Mouse (Mus musculus): ENCODE data around the gene Foxe1. TPM values are rescaled to one million over a fixed set of nuclear protein-coding genes. Genes with fewer than 3 reads are reported as not detected.

The Foxe1 gene
- polyA plus RNA-seq, 1 experiment from 2014 or later = not detected

GRCm38 (mm10) chr4:46388556-46388955 lies 45.1 kb downstream of the Foxe1 start:
- Histone ChIP-seq H3K27me3 (no peaks in the 10 kb centered on the region), H3K4me1 (0 out of 2 replicates have a peak, but pooled peaks cover 2% of the 10 kb centered on the region), H3K36me3 (peaks cover 21% of the 10 kb centered on the region), H3K4me2 (replicated peaks) (peak overlapping the region; percentile 69), H3K27ac (0 out of 2 replicates have a peak overlapping the region, but pooled peaks have one; percentile 89), H3K9ac (peak overlapping the region; percentile 76), H3K4me3 (peak overlapping the region; percentile 56), H3K9me3 (no peaks in the 10 kb centered on the region)
- ATAC-seq (ENCODE audit: low FRiP score, low read depth) = no peak
- 23% methylated on average over 5 of the region's 5 CpGs for WGBS

- 0 out of 2 replicates have a peak, but pooled peaks cover 2% of the 10 kb centered on the region for H3K4me1 ChIP-seq
- under 1% methylated on average over 56 of the region's 56 CpGs for WGBS
- peak within 1 kb of the TSS; percentile 56 for H3K4me3 ChIP-seq
- peak; percentile 96 for ATAC-seq (ENCODE audit: low FRiP score, low read depth)
- H3K27ac ChIP-seq = peak within 1 kb of the TSS; percentile 89
- no peaks in the 10 kb centered on the region for H3K9me3 ChIP-seq
- H3K4me2 ChIP-seq (replicated peaks) = peak within 1 kb of the TSS; percentile 69
- H3K36me3 ChIP-seq = peaks cover 17% of the 10 kb centered on the region; the same call in 1 of the 2 replicates
- no peaks in the 10 kb centered on the region for H3K27me3 ChIP-seq
- H3K9ac ChIP-seq = peak within 1 kb of the TSS; percentile 76
Measured at GRCm38 (mm10) chr4:46389013-46389611, 45.7 kb downstream of the Foxe1 start, which contains the start of gene Trmo. TSS of gene Trmo (minus strand) at chr4:46389437.

- peak overlapping the region; percentile 69 for H3K4me2 ChIP-seq (replicated peaks)
- peak overlapping the region; percentile 56 for H3K4me3 ChIP-seq
- no peaks in the 10 kb centered on the region for H3K27me3 ChIP-seq
- ATAC-seq (ENCODE audit: low FRiP score, low read depth) = no peak
- H3K9ac ChIP-seq = peak overlapping the region; percentile 76
- 2% methylated on average over 24 of the region's 24 CpGs for WGBS
- H3K27ac ChIP-seq = peak overlapping the region; percentile 89
- peaks cover 11% of the 10 kb centered on the region; the same call in 1 of the 2 replicates for H3K36me3 ChIP-seq
- H3K4me1 ChIP-seq = 0 out of 2 replicates have a peak, but pooled peaks cover 2% of the 10 kb centered on the region
- H3K9me3 ChIP-seq = no peaks in the 10 kb centered on the region
Measured at GRCm38 (mm10) chr4:46389612-46390341, 46.4 kb downstream of the Foxe1 start.

GRCm38 (mm10) chr4:46390390-46390970 lies 47.1 kb downstream of the Foxe1 start:
- H3K9me3 ChIP-seq = no peaks in the 10 kb centered on the region
- H3K27ac ChIP-seq = peak overlapping the region; percentile 89; the same call in 1 of the 2 replicates
- H3K27me3 ChIP-seq = no peaks in the 10 kb centered on the region
- H3K4me2 ChIP-seq (replicated peaks) = peak overlapping the region; percentile 69
- H3K9ac ChIP-seq = peak overlapping the region; percentile 76
- WGBS = 22% methylated on average over 9 of the region's 9 CpGs
- 0 out of 2 replicates have a peak, but pooled peaks cover 2% of the 10 kb centered on the region for H3K4me1 ChIP-seq
- peaks cover 5% of the 10 kb centered on the region; the same call in 1 of the 2 replicates for H3K36me3 ChIP-seq
- ATAC-seq (ENCODE audit: low FRiP score, low read depth) = no peak
- H3K4me3 ChIP-seq = peak overlapping the region; percentile 56

GRCm38 (mm10) chr4:46394388-46394787 lies 51.0 kb downstream of the Foxe1 start:
- 80% methylated on average over 2 of the region's 2 CpGs for WGBS
- Histone ChIP-seq H3K27me3 (no peaks in the 10 kb centered on the region), H3K4me3 (no peak overlapping the region), H3K4me1 (0 out of 2 replicates have a peak, but pooled peaks cover 2% of the 10 kb centered on the region), H3K9ac (no peak overlapping the region), H3K27ac (no peak overlapping the region), H3K4me2 (replicated peaks) (no peak overlapping the region), H3K36me3 (no peaks in the 10 kb centered on the region), H3K9me3 (no peaks in the 10 kb centered on the region)
- no peak for ATAC-seq (ENCODE audit: low FRiP score, low read depth)

GRCm38 (mm10) chr4:46395736-46396135 lies 52.3 kb downstream of the Foxe1 start:
- no peak overlapping the region for H3K4me2 ChIP-seq (replicated peaks)
- no peaks in the 10 kb centered on the region for H3K36me3 ChIP-seq
- ATAC-seq (ENCODE audit: low FRiP score, low read depth) = no peak
- no peaks in the 10 kb centered on the region for H3K27me3 ChIP-seq
- no peak overlapping the region for H3K9ac ChIP-seq
- H3K4me1 ChIP-seq = no peaks in the 10 kb centered on the region
- WGBS = 34% methylated on average over 5 of the region's 5 CpGs
- H3K27ac ChIP-seq = no peak overlapping the region
- H3K4me3 ChIP-seq = no peak overlapping the region
- H3K9me3 ChIP-seq = peaks cover 4% of the 10 kb centered on the region; the same call in 1 of the 2 replicates

Other genes starting within 250 kb of the Foxe1 start
- gene Ncbp1, start 205.0 kb upstream of the Foxe1 start, polyA plus RNA-seq (2015; fragmentation: Nextera tagmentation; extraction: Ambion mirVana) = 81.0 and 85.4 TPM in 2 replicates
- 48.5 and 51.0 TPM in 2 replicates for gene Tstd2, start 204.9 kb upstream of the Foxe1 start, polyA plus RNA-seq (2015; fragmentation: Nextera tagmentation; extraction: Ambion mirVana)
- 27.7 and 33.1 TPM in 2 replicates for gene Xpa, start 147.3 kb upstream of the Foxe1 start, polyA plus RNA-seq (2015; fragmentation: Nextera tagmentation; extraction: Ambion mirVana)
- gene Trmo, start 45.8 kb downstream of the Foxe1 start, polyA plus RNA-seq (2015; fragmentation: Nextera tagmentation; extraction: Ambion mirVana) = 9.2 and 9.5 TPM in 2 replicates
- gene Hemgn, start 69.9 kb downstream of the Foxe1 start, polyA plus RNA-seq (2015; fragmentation: Nextera tagmentation; extraction: Ambion mirVana) = 0.52 and 3.3 TPM in 2 replicates
- gene Anp32b, start 107.3 kb downstream of the Foxe1 start, polyA plus RNA-seq (2015; fragmentation: Nextera tagmentation; extraction: Ambion mirVana) = 284 and 307 TPM in 2 replicates
- 102 and 105 TPM in 2 replicates for gene Nans, start 145.6 kb downstream of the Foxe1 start, polyA plus RNA-seq (2015; fragmentation: Nextera tagmentation; extraction: Ambion mirVana)
- gene Trim14, start 192.5 kb downstream of the Foxe1 start, polyA plus RNA-seq (2015; fragmentation: Nextera tagmentation; extraction: Ambion mirVana) = 1.1 and 1.2 TPM in 2 replicates

Measured in limb, embryonic 13.5 days (tissue).